Mouse (Mus musculus) stomach, embryonic 14.5 days (tissue): ENCODE measurements around the gene Acvr2a. TPM values are rescaled to one million over a fixed set of nuclear protein-coding genes. Genes with fewer than 3 reads are reported as not detected.
A peak's percentile ranks its signal among the peaks of the same experiment; 100 is the strongest.

ENCODE experiments used
- ATAC-seq: fragments of 200-750 bp; cut with Nextera tagmentation; 2 replicates; pipeline ENCODE4 v1.8.0; 2017; ENCODE audit warnings: low read depth, moderate TSS enrichment; ENCODE audit not compliant: insufficient number of reproducible peaks, insufficient read depth, low FRiP score
- H3K27ac ChIP-seq: fragments of 300-500 bp; sonication (generic); 2 replicates; pipeline ENCODE4 v1.5.1; 2014; ENCODE audit warnings: mild to moderate bottlenecking, low read length, moderate library complexity, mixed read lengths
- H3K27me3 ChIP-seq: fragments of 300-500 bp; sonication (generic); 2 replicates; pipeline ENCODE4 v1.6.1; 2014; ENCODE audit warnings: low read length, control low read depth, mixed read lengths; ENCODE audit not compliant: control insufficient read depth, insufficient read depth
- H3K36me3 ChIP-seq: fragments of 300-500 bp; sonication (generic); 2 replicates; pipeline ENCODE4 v1.6.1; 2014; ENCODE audit warnings: mild to moderate bottlenecking, control low read depth, low read length, moderate library complexity, mixed read lengths; ENCODE audit not compliant: control insufficient read depth, insufficient read depth
- H3K4me1 ChIP-seq: fragments of 300-500 bp; sonication (generic); 2 replicates; pipeline ENCODE4 v1.6.1; 2014; ENCODE audit warnings: low read length, control low read depth, mixed read lengths; ENCODE audit not compliant: control insufficient read depth, insufficient read depth
- H3K4me2 ChIP-seq: fragments of 300-500 bp; sonication (generic); replicated peaks from 2 replicates; pipeline ENCODE4 v1.6.1; 2014; ENCODE audit warnings: low read depth, low read length, control low read depth
- H3K4me3 ChIP-seq: fragments of 300-500 bp; sonication (generic); 2 replicates; pipeline ENCODE4 v1.5.1; 2014; ENCODE audit warnings: low read depth, low read length, control low read depth
- H3K9ac ChIP-seq: fragments of 300-500 bp; sonication (generic); replicated peaks from 2 replicates; pipeline ENCODE4 v1.6.1; 2014; ENCODE audit warnings: low read depth, mild to moderate bottlenecking, control low read depth, low read length, moderate library complexity, mixed read lengths
- H3K9me3 ChIP-seq: fragments of 300-500 bp; sonication (generic); 2 replicates; pipeline ENCODE4 v1.6.1; 2016; ENCODE audit warnings: low read depth, low read length, control low read depth; ENCODE audit not compliant: control insufficient read depth
- WGBS: fragments of 180-500 bp; shearing (Covaris S2); extraction: QIAGEN DNeasy Blood & Tissue Kit; methylation state at CpG from one replicate; pipeline ENCODE4 v1.1.7; 2014; 5-methylcytosine and 5-hydroxymethylcytosine counted together
- polyA plus RNA-seq: library from polyadenylated mRNA; unstranded; fragments of >200 nt; fragmentation: Nextera tagmentation; extraction: Ambion mirVana; gene quantifications from 2 replicates; pipeline ENCODE4 v1.2.1, GENCODE M21; 2014

The Acvr2a gene
- polyA plus RNA-seq, result 19.7 and 19.8 TPM in 2 replicates

- Histone ChIP-seq H3K9ac (peak within 1 kb of the TSS; percentile 53), H3K4me3 (peak within 1 kb of the TSS; percentile 67), H3K4me2 (peak within 1 kb of the TSS; percentile 85), H3K4me1 (0 out of 2 replicates have a peak, but pooled peaks cover 9% of the 10 kb centered on the region), H3K27ac (peak within 1 kb of the TSS; percentile 94), H3K27me3 (no peaks in the 10 kb centered on the region), H3K36me3 (no peaks in the 10 kb centered on the region), H3K9me3 (no peaks in the 10 kb centered on the region)
- ATAC-seq, result peak; percentile 89
- WGBS, result 1% methylated on average over 68 of the region's 105 CpGs
Observed at GRCm38 (mm10) chr2:48813371-48814222, at the start of gene Acvr2a. Gene Acvr2a, plus strand, starts transcription at chr2:48814109.

DNA sequence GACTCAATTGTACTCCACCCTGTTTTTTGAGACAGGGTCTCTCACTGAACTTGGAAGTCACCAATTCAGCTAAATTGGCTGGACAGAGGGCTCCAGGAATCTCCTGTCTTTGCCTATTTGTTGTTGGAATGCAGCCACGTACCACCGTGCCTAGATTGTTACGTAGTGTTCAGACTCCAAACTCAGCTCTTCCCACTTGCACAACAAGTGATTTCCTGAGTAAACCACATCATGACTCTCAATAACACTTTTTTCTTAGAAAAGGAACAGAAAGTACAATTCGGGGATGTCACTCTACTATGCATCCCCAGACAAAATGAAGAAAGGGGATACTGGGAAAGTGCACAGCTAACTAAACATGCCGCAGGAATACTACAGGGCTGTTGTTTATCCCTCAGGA lies 47.4 kb upstream of the Acvr2a start:
- 93% methylated on average over 5 of the region's 5 CpGs for WGBS
- Histone ChIP-seq H3K27ac (no peak overlapping the region), H3K9me3 (no peaks in the 10 kb centered on the region), H3K4me3 (no peak overlapping the region), H3K4me1 (no peaks in the 10 kb centered on the region), H3K36me3 (no peaks in the 10 kb centered on the region), H3K9ac (no peak overlapping the region), H3K4me2 (no peak overlapping the region), H3K27me3 (no peaks in the 10 kb centered on the region)
- no peak for ATAC-seq

DNA sequence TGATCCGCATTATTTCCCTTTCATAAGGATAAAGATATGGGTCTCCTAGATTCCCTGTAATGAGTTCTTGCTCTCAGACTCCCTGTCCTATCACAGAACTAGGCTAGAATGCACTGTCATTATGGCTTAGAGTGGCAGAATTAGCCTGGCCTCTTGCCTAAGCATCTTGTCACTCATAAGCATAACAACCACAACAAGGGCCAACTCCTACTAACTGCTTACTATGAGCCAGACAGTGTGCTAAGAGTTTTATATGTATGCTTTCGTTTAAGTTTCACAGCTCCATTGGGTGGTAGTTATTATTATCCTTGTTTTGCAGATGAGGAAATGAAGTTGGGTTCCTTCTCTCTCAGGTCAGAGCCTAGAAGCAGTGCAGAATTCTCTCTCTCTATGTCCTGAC lies 46.1 kb upstream of the Acvr2a start:
- Histone ChIP-seq H3K4me1 (no peaks in the 10 kb centered on the region), H3K9ac (no peak overlapping the region), H3K4me2 (no peak overlapping the region), H3K9me3 (no peaks in the 10 kb centered on the region), H3K27me3 (no peaks in the 10 kb centered on the region), H3K27ac (no peak overlapping the region), H3K4me3 (no peak overlapping the region), H3K36me3 (no peaks in the 10 kb centered on the region)
- ATAC-seq, result no peak
- 89% methylated on average over 2 of the region's 2 CpGs for WGBS

DNA sequence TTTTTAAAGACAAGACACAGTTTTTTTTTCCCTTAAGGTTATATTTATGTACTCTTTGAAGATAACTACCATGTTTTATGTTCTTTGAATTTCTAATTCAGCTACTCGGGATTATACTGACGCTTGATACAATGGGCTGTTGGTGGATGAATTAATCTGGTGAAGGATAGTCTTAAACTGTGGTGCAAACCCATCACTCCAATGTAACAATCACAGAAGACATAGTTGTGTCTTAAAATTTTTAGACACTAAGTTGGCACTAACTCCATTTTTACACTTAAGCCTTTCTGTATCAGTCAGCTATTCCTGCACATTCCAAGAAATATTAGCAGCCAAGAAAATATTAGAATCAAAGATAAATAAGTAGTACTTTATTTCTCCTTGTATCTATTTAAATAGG lies 45.7 kb upstream of the Acvr2a start:
- H3K9me3 ChIP-seq, result no peaks in the 10 kb centered on the region
- H3K36me3 ChIP-seq, result no peaks in the 10 kb centered on the region
- H3K4me2 ChIP-seq, result no peak overlapping the region
- no peak overlapping the region for H3K9ac ChIP-seq
- no peaks in the 10 kb centered on the region for H3K27me3 ChIP-seq
- H3K4me3 ChIP-seq, result no peak overlapping the region
- ATAC-seq, result no peak
- no peaks in the 10 kb centered on the region for H3K4me1 ChIP-seq
- WGBS, result 88% methylated on average over 2 of the region's 2 CpGs
- no peak overlapping the region for H3K27ac ChIP-seq

GRCm38 (mm10) chr2:48770100-48770499 lies 43.8 kb upstream of the Acvr2a start:
- H3K27ac ChIP-seq, result no peak overlapping the region
- no peak overlapping the region for H3K9ac ChIP-seq
- no peak overlapping the region for H3K4me2 ChIP-seq
- no peaks in the 10 kb centered on the region for H3K27me3 ChIP-seq
- no peak overlapping the region for H3K4me3 ChIP-seq
- no peaks in the 10 kb centered on the region for H3K36me3 ChIP-seq
- no peaks in the 10 kb centered on the region for H3K9me3 ChIP-seq
- no peaks in the 10 kb centered on the region for H3K4me1 ChIP-seq
- no peak for ATAC-seq
- WGBS, result 83% methylated on average over 7 of the region's 7 CpGs

- no peak overlapping the region for H3K9ac ChIP-seq
- WGBS, result 86% methylated on average over 3 of the region's 3 CpGs
- ATAC-seq, result no peak
Observed at GRCm38 (mm10) chr2:48770634-48771033, 43.3 kb upstream of the Acvr2a start.

DNA sequence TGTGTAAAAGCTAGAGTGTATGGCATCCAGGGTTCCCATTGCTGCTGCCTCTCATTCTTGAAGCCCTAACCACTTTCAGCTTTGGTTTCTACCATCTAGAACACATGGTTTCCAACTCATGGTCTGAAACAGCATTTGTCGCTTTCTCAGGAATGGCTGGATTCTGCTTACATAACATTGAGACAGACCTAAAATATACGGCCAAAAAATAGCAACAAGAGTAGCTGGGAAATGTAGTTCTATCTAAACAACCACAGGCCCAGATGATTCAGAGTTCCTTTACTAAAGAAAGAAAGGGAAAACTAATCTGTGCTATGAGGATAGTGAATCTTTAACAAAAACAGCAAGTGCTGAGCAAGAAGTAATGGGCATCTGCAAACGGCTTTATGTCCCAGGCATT lies 38.6 kb upstream of the Acvr2a start:
- 84% methylated on average over 3 of the region's 3 CpGs for WGBS
- H3K36me3 ChIP-seq, result no peaks in the 10 kb centered on the region
- no peak overlapping the region for H3K4me3 ChIP-seq
- no peak overlapping the region for H3K9ac ChIP-seq
- H3K4me2 ChIP-seq, result no peak overlapping the region
- H3K27me3 ChIP-seq, result no peaks in the 10 kb centered on the region
- no peak overlapping the region for H3K27ac ChIP-seq
- no peak for ATAC-seq
- no peaks in the 10 kb centered on the region for H3K4me1 ChIP-seq
- no peaks in the 10 kb centered on the region for H3K9me3 ChIP-seq

More at GRCm38 (mm10) chr2:48770634-48771033, 43.3 kb upstream of the Acvr2a start:
- no peaks in the 10 kb centered on the region for H3K27me3 ChIP-seq
- H3K9me3 ChIP-seq, result no peaks in the 10 kb centered on the region
- no peak overlapping the region for H3K4me2 ChIP-seq
- no peaks in the 10 kb centered on the region for H3K36me3 ChIP-seq
- no peak overlapping the region for H3K4me3 ChIP-seq
- no peaks in the 10 kb centered on the region for H3K4me1 ChIP-seq
- no peak overlapping the region for H3K27ac ChIP-seq

GRCm38 (mm10) chr2:48788901-48789300 lies 25.0 kb upstream of the Acvr2a start:
- Histone ChIP-seq H3K27me3 (no peaks in the 10 kb centered on the region), H3K4me2 (no peak overlapping the region), H3K9me3 (no peaks in the 10 kb centered on the region), H3K4me3 (no peak overlapping the region), H3K4me1 (no peaks in the 10 kb centered on the region), H3K36me3 (no peaks in the 10 kb centered on the region), H3K9ac (no peak overlapping the region), H3K27ac (no peak overlapping the region)
- no peak for ATAC-seq
- 65% methylated on average over 3 of the region's 3 CpGs for WGBS
